30 mouse cellular contexts compared by ENCODE assay signal in the genomic region with DNA sequence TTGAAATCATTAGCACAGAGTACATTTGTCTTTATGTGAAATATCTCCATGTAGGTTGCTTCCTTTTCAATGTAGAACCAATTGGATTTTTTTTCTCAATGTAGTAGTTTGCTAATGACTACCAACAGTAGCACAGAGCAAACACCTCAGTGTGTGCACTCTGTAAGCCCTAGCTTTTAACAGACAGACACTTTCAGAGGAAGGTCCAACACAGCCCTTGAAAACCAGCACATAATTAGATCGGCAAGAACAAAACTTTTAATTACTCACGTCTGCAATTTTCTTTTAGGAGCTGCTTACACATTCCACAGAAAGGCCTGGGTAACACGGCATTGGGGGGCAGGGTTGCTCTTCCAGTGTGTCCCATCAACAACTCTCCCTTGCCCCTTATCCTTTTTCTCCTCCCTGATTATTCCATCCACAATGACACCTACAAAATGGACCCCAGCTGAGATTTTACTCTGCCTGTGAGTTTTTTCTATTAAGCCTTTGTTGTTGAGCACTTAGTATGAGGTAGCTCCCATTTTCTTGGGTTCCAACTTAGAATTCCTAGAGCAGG. TPM values are rescaled to one million over a fixed set of nuclear protein-coding genes. Genes with fewer than 3 reads are reported as not detected.
DNase-seq lines count a peak whose midpoint lies in the region; ATAC-seq and TF ChIP-seq lines count a peak whose summit lies in the region.
"Had no signal": no experiment of that assay in that cellular context is flagged by ENCODE, and none has a peak within 500 bp of the region (broad histone marks: within the 10 kb centered on the region; RNA-seq: fewer than 3 reads in every experiment).

No protein-coding gene starts in this region.

- no peak for TF ChIP-seq POLR2A in heart, adult 2 months (IDR thresholded peaks at IDR 0.05; ENCODE audit: insufficient read depth, low read depth, low read length)

- WGBS in hindbrain, embryonic 13.5 days = 26% methylated on average over 3 of the region's 3 CpGs
- WGBS in hindbrain, embryonic 11.5 days = 35% methylated on average over 3 of the region's 3 CpGs
- WGBS in midbrain, postnatal 0 days = 19% methylated on average over 3 of the region's 3 CpGs
- WGBS in midbrain, embryonic 10.5 days = 28% methylated on average over 3 of the region's 3 CpGs
- WGBS in forebrain, embryonic 13.5 days = 10% methylated on average over 3 of the region's 3 CpGs
- WGBS in hindbrain, embryonic 14.5 days = 20% methylated on average over 3 of the region's 3 CpGs
- 66% methylated on average over 3 of the region's 3 CpGs for WGBS in heart, adult 2 months

- H3K27me3 ChIP-seq in hindbrain, embryonic 13.5 days = no peaks in the 10 kb centered on the region
- no peaks in the 10 kb centered on the region for H3K27me3 ChIP-seq in hindbrain, embryonic 11.5 days (ENCODE audit: control insufficient read depth, insufficient read depth, low read length)
- H3K27me3 ChIP-seq in midbrain, postnatal 0 days (ENCODE audit: insufficient read depth, low read length) = no peaks in the 10 kb centered on the region
- H3K27me3 ChIP-seq in midbrain, embryonic 10.5 days (ENCODE audit: low read depth, poor library complexity, severe bottlenecking) = no peaks in the 10 kb centered on the region; the same call in 1 of the 2 replicates
- H3K27me3 ChIP-seq in forebrain, embryonic 13.5 days = no peaks in the 10 kb centered on the region
- no peaks in the 10 kb centered on the region for H3K27me3 ChIP-seq in hindbrain, embryonic 14.5 days (ENCODE audit: control insufficient read depth, insufficient read depth, low read length)
- H3K27me3 ChIP-seq in heart, adult 2 months (ENCODE audit: control insufficient read depth, insufficient read depth, low read length) = no peaks in the 10 kb centered on the region
- H3K27me3 ChIP-seq: embryonic facial prominence, embryonic 12.5 days; liver, embryonic 13.5 days; megakaryocyte, embryonic 14.5 days had no signal

- peaks cover 16% of the 10 kb centered on the region for H3K4me1 ChIP-seq in hindbrain, embryonic 13.5 days (replicated peaks)
- no peaks in the 10 kb centered on the region for H3K4me1 ChIP-seq in hindbrain, embryonic 11.5 days (replicated peaks; ENCODE audit: control insufficient read depth, insufficient read depth, low read length)
- 0 out of 2 replicates have a peak, but pooled peaks cover 3% of the 10 kb centered on the region for H3K4me1 ChIP-seq in midbrain, postnatal 0 days (ENCODE audit: insufficient read depth, low read length)
- H3K4me1 ChIP-seq in midbrain, embryonic 10.5 days = peaks cover 17% of the 10 kb centered on the region
- H3K4me1 ChIP-seq in forebrain, embryonic 13.5 days = peaks cover 27% of the 10 kb centered on the region; the same call in 1 of the 2 replicates
- H3K4me1 ChIP-seq in hindbrain, embryonic 14.5 days (replicated peaks; ENCODE audit: control insufficient read depth, insufficient read depth, low read length) = 0 out of 2 replicates have a peak, but pooled peaks cover 7% of the 10 kb centered on the region
- H3K4me1 ChIP-seq in heart, adult 2 months (ENCODE audit: control insufficient read depth, insufficient read depth, low read length) = no peaks in the 10 kb centered on the region
- H3K4me1 ChIP-seq: liver, embryonic 13.5 days; megakaryocyte, embryonic 14.5 days had no signal

- no peaks in the 10 kb centered on the region for H3K9me3 ChIP-seq in hindbrain, embryonic 13.5 days
- H3K9me3 ChIP-seq in hindbrain, embryonic 11.5 days (ENCODE audit: control insufficient read depth, low read length) = no peaks in the 10 kb centered on the region
- H3K9me3 ChIP-seq in midbrain, postnatal 0 days (ENCODE audit: low read length) = no peaks in the 10 kb centered on the region
- H3K9me3 ChIP-seq in midbrain, embryonic 10.5 days (replicated peaks) = no peaks in the 10 kb centered on the region
- no peaks in the 10 kb centered on the region for H3K9me3 ChIP-seq in forebrain, embryonic 13.5 days (replicated peaks)
- no peaks in the 10 kb centered on the region for H3K9me3 ChIP-seq in hindbrain, embryonic 14.5 days (ENCODE audit: control insufficient read depth, low read length)
- H3K9me3 ChIP-seq: embryonic facial prominence, embryonic 12.5 days; liver, embryonic 13.5 days; megakaryocyte, embryonic 14.5 days had no signal

- no peak overlapping the region for H3K4me2 ChIP-seq in hindbrain, embryonic 13.5 days
- H3K4me2 ChIP-seq in hindbrain, embryonic 11.5 days (replicated peaks; ENCODE audit: low read depth, low read length) = no peak overlapping the region
- H3K4me2 ChIP-seq in midbrain, postnatal 0 days (ENCODE audit: low read depth, low read length, poor library complexity, severe bottlenecking) = no peak overlapping the region
- H3K4me2 ChIP-seq in forebrain, embryonic 13.5 days = peak overlapping the region; percentile 11
- H3K4me2 ChIP-seq in hindbrain, embryonic 14.5 days (replicated peaks) = no peak overlapping the region
- H3K4me2 ChIP-seq: embryonic facial prominence, embryonic 12.5 days; heart, embryonic 11.5 days; liver, embryonic 13.5 days had no signal

- no peaks in the 10 kb centered on the region for H3K79me2 ChIP-seq in heart, adult 2 months (replicated peaks; ENCODE audit: control insufficient read depth, insufficient read depth, low read length)

- no peak overlapping the region for H3K4me3 ChIP-seq in hindbrain, embryonic 13.5 days
- no peak overlapping the region for H3K4me3 ChIP-seq in hindbrain, embryonic 11.5 days (ENCODE audit: low read depth, low read length)
- no peak overlapping the region for H3K4me3 ChIP-seq in midbrain, postnatal 0 days (ENCODE audit: low read depth, low read length)
- no peak overlapping the region for H3K4me3 ChIP-seq in midbrain, embryonic 10.5 days
- no peak overlapping the region for H3K4me3 ChIP-seq in forebrain, embryonic 13.5 days
- no peak overlapping the region for H3K4me3 ChIP-seq in hindbrain, embryonic 14.5 days (replicated peaks; ENCODE audit: low read length)
- H3K4me3 ChIP-seq in heart, adult 2 months = no peak overlapping the region
- H3K4me3 ChIP-seq: embryonic facial prominence, embryonic 12.5 days; liver, embryonic 13.5 days; megakaryocyte, embryonic 14.5 days had no signal

- no peak for DNase-seq in hindbrain, embryonic 11.5 days (ENCODE audit: low spot score)
- DNase-seq in midbrain, postnatal 0 days (ENCODE audit: low spot score) = no peak
- DNase-seq in midbrain, embryonic 10.5 days (ENCODE audit: low spot score) = no peak
- DNase-seq in hindbrain, embryonic 14.5 days (ENCODE audit: low spot score) = no peak
- DNase-seq in heart, adult 8-10 months (ENCODE audit: low spot score) = no peak
- no peak for DNase-seq in heart, adult 2 months
- DNase-seq: adrenal gland, postnatal 14 days; cerebellum, adult 11-12 months; cerebellum, adult 9-11 months; embryo, embryonic 11 days; gastrocnemius, postnatal 10 days; heart, postnatal 36 days; kidney, adult 11 months; kidney, postnatal 25 days; left cerebral cortex, postnatal 4 days; liver, embryonic 13.5 days; lung, adult 18-20 months; lung, postnatal 4 days; thymus, adult 2 months; thymus, postnatal 36 days had no signal

- TF ChIP-seq CTCF in midbrain, postnatal 0 days (IDR thresholded peaks at IDR 0.05) = no peak
- TF ChIP-seq CTCF in heart, adult 2 months (IDR thresholded peaks at IDR 0.05) = no peak

- TF ChIP-seq EP300 in heart, adult 2 months (IDR thresholded peaks at IDR 0.05; ENCODE audit: insufficient read depth, low read depth, low read length) = no peak

- intact Hi-C loops in heart, adult 2 months (cut with DNase I) = no loop called here

- ATAC-seq in hindbrain, embryonic 13.5 days (ENCODE audit: low FRiP score) = no peak
- no peak for ATAC-seq in hindbrain, embryonic 11.5 days (ENCODE audit: low FRiP score)
- no peak for ATAC-seq in midbrain, postnatal 0 days (ENCODE audit: low FRiP score)
- ATAC-seq in forebrain, embryonic 13.5 days = peak; percentile 80
- ATAC-seq in hindbrain, embryonic 14.5 days (ENCODE audit: low FRiP score) = no peak
- ATAC-seq: inflammation-experienced regulatory T-cells, adult 6 months; lung, postnatal 0 days; Patski had no signal

- peak overlapping the region; percentile 66; the same call in 1 of the 2 replicates for H3K27ac ChIP-seq in hindbrain, embryonic 13.5 days
- no peak overlapping the region for H3K27ac ChIP-seq in hindbrain, embryonic 11.5 days (ENCODE audit: low read depth, low read length)
- H3K27ac ChIP-seq in midbrain, postnatal 0 days (ENCODE audit: low read depth, low read length) = peak overlapping the region; percentile 4; the same call in 1 of the 2 replicates
- H3K27ac ChIP-seq in midbrain, embryonic 10.5 days (replicated peaks) = no peak overlapping the region
- H3K27ac ChIP-seq in forebrain, embryonic 13.5 days = peak overlapping the region; percentile 22; the same call in 1 of the 2 replicates
- H3K27ac ChIP-seq in hindbrain, embryonic 14.5 days = peak overlapping the region; percentile 16
- no peak overlapping the region for H3K27ac ChIP-seq in heart, adult 2 months
- H3K27ac ChIP-seq: embryonic facial prominence, embryonic 12.5 days; liver, embryonic 13.5 days had no signal

- H3K9ac ChIP-seq in hindbrain, embryonic 13.5 days = no peak overlapping the region
- H3K9ac ChIP-seq in hindbrain, embryonic 11.5 days (ENCODE audit: low read depth, low read length) = no peak overlapping the region
- no peak overlapping the region for H3K9ac ChIP-seq in midbrain, postnatal 0 days (replicated peaks; ENCODE audit: low read length, poor library complexity, severe bottlenecking)
- H3K9ac ChIP-seq in forebrain, embryonic 13.5 days = no peak overlapping the region
- H3K9ac ChIP-seq in hindbrain, embryonic 14.5 days = no peak overlapping the region
- H3K9ac ChIP-seq in heart, adult 2 months (ENCODE audit: low read depth, low read length) = no peak overlapping the region
- H3K9ac ChIP-seq: embryonic facial prominence, embryonic 12.5 days; liver, embryonic 13.5 days had no signal

- no peaks in the 10 kb centered on the region for H3K36me3 ChIP-seq in hindbrain, embryonic 13.5 days
- no peaks in the 10 kb centered on the region for H3K36me3 ChIP-seq in hindbrain, embryonic 11.5 days (ENCODE audit: control insufficient read depth, insufficient read depth, low read length)
- no peaks in the 10 kb centered on the region for H3K36me3 ChIP-seq in midbrain, postnatal 0 days (ENCODE audit: insufficient read depth, low read length)
- no peaks in the 10 kb centered on the region for H3K36me3 ChIP-seq in midbrain, embryonic 10.5 days
- no peaks in the 10 kb centered on the region for H3K36me3 ChIP-seq in forebrain, embryonic 13.5 days (ENCODE audit: poor library complexity, severe bottlenecking)
- no peaks in the 10 kb centered on the region for H3K36me3 ChIP-seq in hindbrain, embryonic 14.5 days (replicated peaks; ENCODE audit: control insufficient read depth, insufficient read depth)
- no peaks in the 10 kb centered on the region for H3K36me3 ChIP-seq in heart, adult 2 months (ENCODE audit: control insufficient read depth, insufficient read depth, low read length)
- H3K36me3 ChIP-seq: embryonic facial prominence, embryonic 12.5 days; liver, embryonic 13.5 days had no signal

RNA-seq across cellular contexts. Expression of gene Sertm1, which starts 49.3 kb away (rescaled TPM):
- 0.80 and 1.4 TPM in 2 replicates for polyA plus RNA-seq in hindbrain, embryonic 13.5 days (2015; fragmentation: Nextera tagmentation; extraction: Ambion mirVana)
- 0.33 and 0.91 TPM in 2 replicates for polyA plus RNA-seq in hindbrain, embryonic 11.5 days (2014; fragmentation: Nextera tagmentation; extraction: Ambion mirVana)
- total RNA-seq in midbrain, postnatal 0 days (2014; rRNA removed) = 26.7 and 29.0 TPM in 2 replicates
- polyA plus RNA-seq in midbrain, postnatal 0 days (2015; fragmentation: Nextera tagmentation; extraction: Ambion mirVana) = 1.9 and 2.0 TPM in 2 replicates
- 0.16 and 0.38 TPM in 2 replicates for polyA plus RNA-seq in midbrain, embryonic 10.5 days (2016; fragmentation: Nextera tagmentation; extraction: Ambion mirVana)
- polyA plus RNA-seq in forebrain, embryonic 13.5 days (2015; fragmentation: Nextera tagmentation; extraction: Ambion mirVana) = 0.84 and 0.94 TPM in 2 replicates
- polyA plus RNA-seq in hindbrain, embryonic 14.5 days (2014; fragmentation: Nextera tagmentation; extraction: Ambion mirVana) = 1.4 and 1.5 TPM in 2 replicates
- total RNA-seq in heart, adult 8-10 months (2022) = under 1 TPM; 0.14 to 0.31 (median 0.19) TPM
- under 1 TPM; 0.20 to 0.26 TPM for total RNA-seq in heart, adult 2 months (2021)
- 0.12 and 0.20 TPM in 2 replicates for polyA plus RNA-seq in heart, adult 2 months (2012; rRNA removed)
- total RNA-seq: adrenal gland, postnatal 14 days; MEL had no signal
- polyA plus RNA-seq: gonadal fat pad, adult 2 months; inflammation-experienced regulatory T-cells, adult 6 months; lung, postnatal 0 days; Patski had no signal

Comparison
In these comparisons a context has a peak if more than half of its experiments do, and no peak if none do; other contexts are left out.
1. H3K27ac ChIP-seq: peak in hindbrain, embryonic 13.5 days (single experiment), midbrain, postnatal 0 days (single experiment), forebrain, embryonic 13.5 days (single experiment) and hindbrain, embryonic 14.5 days (single experiment); none in hindbrain, embryonic 11.5 days (single experiment), midbrain, embryonic 10.5 days (single experiment) and heart, adult 2 months (single experiment).